Mouse (Mus musculus) heart, embryonic 12.5 days (tissue): ENCODE data around the gene Ceacam10. TPM values are rescaled to one million over a fixed set of nuclear protein-coding genes. Genes with fewer than 3 reads are reported as not detected.
"Not testable (repeated sequence)": the region's sequence is repeated elsewhere in the genome, so short reads cannot be mapped to it uniquely, and the experiment has no call there.

ENCODE experiments used
- ATAC-seq: fragments of 200-750 bp; cut with Nextera tagmentation; 2 replicates; pipeline ENCODE4 v1.8.0; 2017; ENCODE audit warnings: moderate TSS enrichment, moderate library complexity; ENCODE audit not compliant: insufficient number of reproducible peaks, low FRiP score
- H3K27ac ChIP-seq: fragments of 300-500 bp; sonication (generic); 2 replicates; pipeline ENCODE4 v1.5.1; 2016; ENCODE audit warnings: mild to moderate bottlenecking, moderate library complexity; ENCODE audit not compliant: poor library complexity, severe bottlenecking
- H3K27me3 ChIP-seq: fragments of 300-500 bp; sonication (generic); replicated peaks from 2 replicates; pipeline ENCODE4 v1.6.1; 2016; ENCODE audit warnings: mild to moderate bottlenecking, moderate library complexity
- H3K36me3 ChIP-seq: fragments of 300-500 bp; sonication (generic); 2 replicates; pipeline ENCODE4 v1.6.1; 2016; ENCODE audit warnings: mild to moderate bottlenecking, moderate library complexity
- H3K4me1 ChIP-seq: fragments of 300-500 bp; sonication (generic); replicated peaks from 2 replicates; pipeline ENCODE4 v1.6.1; 2016; ENCODE audit warnings: mild to moderate bottlenecking
- H3K4me2 ChIP-seq: fragments of 300-500 bp; sonication (generic); 2 replicates; pipeline ENCODE4 v1.6.1; 2016; ENCODE audit warnings: mild to moderate bottlenecking, moderate library complexity
- H3K4me3 ChIP-seq: fragments of 300-500 bp; sonication (generic); 2 replicates; pipeline ENCODE4 v1.5.1; 2016; ENCODE audit warnings: mild to moderate bottlenecking
- H3K9ac ChIP-seq: fragments of 300-500 bp; sonication (generic); 2 replicates; pipeline ENCODE4 v1.6.1; 2016; ENCODE audit warnings: mild to moderate bottlenecking, moderate library complexity
- H3K9me3 ChIP-seq: fragments of 300-500 bp; sonication (generic); replicated peaks from 2 replicates; pipeline ENCODE4 v1.6.1; 2016; ENCODE audit warnings: mild to moderate bottlenecking, moderate library complexity
- WGBS: fragments of 180-500 bp; shearing (Covaris S2); methylation state at CpG from one replicate; pipeline ENCODE4 v1.1.7; 2016; 5-methylcytosine and 5-hydroxymethylcytosine counted together
- polyA plus RNA-seq: library from polyadenylated mRNA; unstranded; fragments of >200 nt; fragmentation: Nextera tagmentation; extraction: Ambion mirVana; gene quantifications from 2 replicates; pipeline ENCODE4 v1.2.1, GENCODE M21; 2016

Ceacam10 gene
- not detected in 2 replicates for polyA plus RNA-seq

DNA sequence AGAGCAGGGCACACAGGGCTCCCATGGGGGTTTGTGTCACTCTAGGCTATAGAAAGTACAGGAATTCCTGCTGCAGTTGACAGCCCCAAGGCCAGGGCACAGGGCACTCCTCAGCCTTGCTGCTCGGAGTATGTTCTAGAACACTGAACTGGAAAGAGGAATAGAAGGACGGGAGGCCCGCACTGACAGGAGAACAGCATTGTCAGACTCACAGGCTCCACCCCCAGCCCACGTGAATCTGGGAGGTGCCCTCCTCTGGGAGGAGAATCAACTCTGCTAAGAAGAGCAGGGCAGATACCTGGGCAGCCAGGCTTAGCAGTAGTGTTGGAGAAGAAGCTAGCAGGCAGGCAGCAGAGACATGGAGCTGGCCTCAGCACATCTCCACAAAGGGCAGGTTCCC, at the start of gene Ceacam10:
Gene Ceacam10, plus strand, starts transcription at position 289 of the 400 bp plus-strand sequence.
- H3K9me3 ChIP-seq, H3K4me2 ChIP-seq, H3K4me1 ChIP-seq, ATAC-seq, H3K36me3 ChIP-seq, H3K27ac ChIP-seq, H3K9ac ChIP-seq, H3K27me3 ChIP-seq, H3K4me3 ChIP-seq: not testable (repeated sequence)
- WGBS: 36% methylated on average over 4 of the region's 4 CpGs

DNA sequence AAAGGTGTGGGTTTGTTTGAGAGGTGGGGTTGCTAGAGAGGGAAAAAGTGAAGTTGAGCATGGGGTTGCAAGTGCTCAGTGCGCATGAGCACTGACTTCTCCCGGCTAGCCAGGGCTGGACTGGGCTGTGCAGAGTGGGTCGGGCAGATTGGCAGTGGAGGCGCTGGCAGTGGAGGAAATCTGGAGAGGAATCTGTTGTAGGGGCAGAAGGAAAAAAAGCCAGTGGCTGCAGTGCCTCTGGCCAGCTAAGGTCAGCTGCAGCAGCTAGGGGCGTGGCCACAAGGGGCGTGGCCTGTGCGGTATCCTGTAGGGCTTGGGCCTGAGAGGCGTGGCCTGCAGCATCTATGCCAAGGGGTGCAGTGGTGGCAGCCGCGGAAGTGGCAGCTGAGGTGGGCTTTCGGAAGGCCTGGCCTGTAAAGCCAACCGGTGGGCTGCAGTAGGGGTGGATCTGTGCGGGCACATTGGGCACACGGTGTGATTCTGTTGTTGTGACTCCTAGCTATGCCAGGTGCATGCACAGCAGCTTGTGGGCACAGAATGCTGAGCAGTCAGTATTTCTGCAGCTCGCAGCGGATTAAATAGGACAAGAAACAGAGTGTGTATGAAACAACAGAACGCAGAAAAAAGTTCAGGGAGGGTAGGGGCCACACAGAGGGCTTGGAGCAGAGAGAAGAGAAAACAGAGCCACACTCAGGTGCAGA, 40.9 kb upstream of the Ceacam10 start:
- no peak overlapping the region for H3K9ac ChIP-seq
- no peak overlapping the region for H3K4me2 ChIP-seq
- no peak overlapping the region for H3K27ac ChIP-seq
- H3K9me3 ChIP-seq: peaks cover 6% of the 10 kb centered on the region
- ATAC-seq: peak; percentile 53; the same call in 1 of the 2 replicates
- 20% methylated on average over 17 of the region's 17 CpGs for WGBS
- no peak overlapping the region for H3K4me3 ChIP-seq
- H3K4me1 ChIP-seq: 0 out of 2 replicates have a peak, but pooled peaks cover 5% of the 10 kb centered on the region
- H3K36me3 ChIP-seq: no peaks in the 10 kb centered on the region
- no peaks in the 10 kb centered on the region for H3K27me3 ChIP-seq

DNA sequence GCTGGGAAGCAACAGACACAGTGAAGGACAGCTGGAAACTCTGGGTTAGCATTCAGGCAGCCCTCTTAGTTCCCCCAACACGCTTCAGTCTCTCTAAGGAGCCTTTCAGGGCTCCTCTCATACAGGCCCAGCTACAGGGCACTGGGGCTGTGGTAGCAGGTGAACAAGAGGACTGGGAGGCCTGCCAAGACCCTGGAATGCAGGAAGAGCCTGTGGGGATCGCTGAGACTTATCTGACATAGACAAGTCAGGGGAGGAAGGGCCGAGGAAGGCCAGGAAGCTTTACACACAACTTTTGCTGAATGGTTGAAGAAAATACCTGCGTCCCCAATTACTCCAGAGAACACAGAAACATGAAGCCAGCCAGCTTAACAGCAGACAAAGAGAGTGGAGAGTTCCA, 26.3 kb upstream of the Ceacam10 start:
- Histone ChIP-seq H3K4me2 (no peak overlapping the region), H3K36me3 (no peaks in the 10 kb centered on the region), H3K9me3 (no peaks in the 10 kb centered on the region), H3K27ac (no peak overlapping the region), H3K9ac (no peak overlapping the region), H3K4me3 (no peak overlapping the region), H3K4me1 (peaks cover 9% of the 10 kb centered on the region; the same call in 1 of the 2 replicates), H3K27me3 (no peaks in the 10 kb centered on the region)
- ATAC-seq: 0 out of 2 replicates have a peak, but pooled peaks have one; percentile 42
- 30% methylated on average over 4 of the region's 4 CpGs for WGBS

DNA sequence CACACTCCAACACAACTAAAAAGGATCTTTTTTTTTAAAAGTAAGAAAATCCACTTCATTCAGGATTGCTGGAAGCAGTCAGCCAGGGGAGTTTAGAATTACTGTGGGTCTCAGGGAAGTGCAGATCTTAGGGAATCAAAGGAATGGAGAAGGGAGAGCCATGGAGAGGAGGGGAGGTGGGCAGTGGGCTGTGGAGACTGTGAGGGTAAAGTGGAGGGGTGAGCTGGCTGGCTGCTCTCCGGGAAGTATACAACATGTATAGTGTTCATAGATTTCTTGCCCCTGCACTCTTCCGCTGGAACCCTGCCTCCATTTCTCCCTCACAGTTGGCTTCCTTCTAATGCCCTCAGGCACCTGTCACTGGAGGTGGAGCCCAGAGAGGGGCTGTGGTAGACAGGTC, 25.4 kb upstream of the Ceacam10 start:
- H3K27ac ChIP-seq: no peak overlapping the region
- H3K27me3 ChIP-seq: no peaks in the 10 kb centered on the region
- H3K4me2 ChIP-seq: no peak overlapping the region
- ATAC-seq: no peak
- H3K4me3 ChIP-seq: no peak overlapping the region
- peaks cover 9% of the 10 kb centered on the region; the same call in 1 of the 2 replicates for H3K4me1 ChIP-seq
- 83% methylated on average over 2 of the region's 2 CpGs for WGBS
- H3K9ac ChIP-seq: no peak overlapping the region
- no peaks in the 10 kb centered on the region for H3K36me3 ChIP-seq
- H3K9me3 ChIP-seq: no peaks in the 10 kb centered on the region

DNA sequence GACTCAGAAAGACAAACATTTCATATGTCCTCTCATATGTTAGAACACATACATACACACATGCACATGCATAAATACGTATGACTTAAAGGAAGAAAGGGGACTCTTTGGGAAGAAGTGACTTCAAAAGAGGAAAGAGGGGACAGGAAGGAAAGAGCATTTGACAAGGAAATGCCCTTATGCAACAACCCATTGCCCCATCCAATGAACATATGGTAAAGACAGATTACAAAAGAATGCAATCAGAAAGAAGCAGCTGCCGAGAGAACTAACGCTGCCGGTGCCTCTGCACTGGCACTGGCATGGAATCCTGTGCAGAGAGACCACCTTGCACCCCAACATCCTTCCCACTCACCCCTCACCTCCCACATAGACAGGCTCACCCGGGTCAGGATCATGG, 23.5 kb upstream of the Ceacam10 start:
- Histone ChIP-seq H3K4me2 (no peak overlapping the region), H3K4me1 (peaks cover 9% of the 10 kb centered on the region; the same call in 1 of the 2 replicates), H3K27ac (no peak overlapping the region), H3K9me3 (no peaks in the 10 kb centered on the region), H3K36me3 (no peaks in the 10 kb centered on the region), H3K27me3 (no peaks in the 10 kb centered on the region), H3K4me3 (no peak overlapping the region), H3K9ac (no peak overlapping the region)
- no peak for ATAC-seq
- 61% methylated on average over 5 of the region's 5 CpGs for WGBS

DNA sequence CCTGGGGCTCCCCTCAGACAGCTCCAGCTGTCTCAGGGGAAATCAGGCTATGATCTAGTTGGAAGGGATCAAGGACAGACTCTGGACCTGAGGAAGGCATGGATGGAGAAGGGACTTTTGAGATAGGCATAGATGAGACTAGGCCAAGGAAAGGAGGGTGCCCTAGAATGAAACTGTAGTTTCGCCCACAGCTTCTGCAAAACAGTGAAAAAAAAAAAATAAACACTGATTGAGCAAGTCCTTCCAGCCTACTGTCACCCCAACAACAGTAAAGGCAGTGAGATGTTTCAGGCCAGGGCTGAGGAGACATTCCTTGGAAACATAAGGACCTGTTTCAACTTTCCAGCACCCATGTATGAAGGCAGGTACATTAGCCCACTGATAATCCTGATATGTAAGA, 18.5 kb upstream of the Ceacam10 start:
- Histone ChIP-seq H3K27me3 (0 out of 2 replicates have a peak, but pooled peaks cover 5% of the 10 kb centered on the region), H3K4me2 (no peak overlapping the region), H3K9me3 (no peaks in the 10 kb centered on the region), H3K4me1 (no peaks in the 10 kb centered on the region), H3K9ac (no peak overlapping the region), H3K36me3 (no peaks in the 10 kb centered on the region), H3K27ac (no peak overlapping the region), H3K4me3 (no peak overlapping the region)
- no peak for ATAC-seq
- 67% methylated on average over 1 of the region's 1 CpGs for WGBS

DNA sequence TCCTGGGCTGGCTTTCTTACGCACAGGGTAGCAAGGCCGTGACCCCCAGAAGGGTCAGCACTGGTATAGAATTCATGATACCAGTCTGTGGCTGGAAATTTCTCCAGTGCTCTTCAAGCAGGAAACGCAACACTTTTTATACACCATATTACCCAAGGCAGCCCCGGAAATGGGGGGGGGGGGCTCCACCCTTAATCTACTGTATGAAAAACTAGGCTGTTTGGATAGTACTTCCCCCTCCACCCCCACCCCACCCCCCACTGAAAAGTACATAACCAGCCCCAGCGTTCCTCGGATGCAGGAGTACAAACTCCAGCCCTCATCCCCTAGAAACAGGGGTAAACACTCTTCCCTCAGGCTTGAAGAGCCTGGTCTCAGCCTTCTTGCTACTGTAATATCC, 16.8 kb upstream of the Ceacam10 start, which contains the start of gene Cd177:
Gene Cd177, minus strand, starts transcription at position 101 of the 400 bp plus-strand sequence.
- ATAC-seq: no peak
- H3K27ac ChIP-seq: no peak within 1 kb of the TSS
- no peaks in the 10 kb centered on the region for H3K36me3 ChIP-seq
- H3K4me2 ChIP-seq: no peak within 1 kb of the TSS
- H3K9ac ChIP-seq: no peak within 1 kb of the TSS
- no peaks in the 10 kb centered on the region for H3K9me3 ChIP-seq
- H3K4me3 ChIP-seq: no peak within 1 kb of the TSS
- WGBS: 68% methylated on average over 6 of the region's 6 CpGs
- H3K4me1 ChIP-seq: no peaks in the 10 kb centered on the region
- H3K27me3 ChIP-seq: 0 out of 2 replicates have a peak, but pooled peaks cover 5% of the 10 kb centered on the region

DNA sequence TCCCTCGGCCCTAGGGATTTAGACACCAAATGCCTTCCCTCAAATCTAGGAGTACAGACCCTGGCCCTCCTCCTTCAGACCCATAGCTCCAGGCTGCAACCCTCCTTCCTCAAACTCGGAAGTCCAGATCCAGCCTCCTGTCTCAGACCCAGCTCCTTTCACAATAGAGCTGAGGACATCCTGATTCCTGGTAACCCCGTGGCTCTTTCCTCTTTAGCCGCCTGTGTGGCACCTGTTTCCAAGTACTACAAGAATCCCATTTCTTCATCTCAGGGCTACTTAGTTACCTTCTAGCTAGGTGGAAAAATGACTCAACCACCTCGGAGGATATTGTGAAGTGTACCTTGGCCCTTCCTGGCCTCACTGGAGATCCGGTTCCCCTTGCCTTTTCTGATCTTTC, 15.8 kb upstream of the Ceacam10 start:
- H3K4me3 ChIP-seq: no peak overlapping the region
- no peak overlapping the region for H3K27ac ChIP-seq
- 0 out of 2 replicates have a peak, but pooled peaks cover 5% of the 10 kb centered on the region for H3K27me3 ChIP-seq
- H3K4me1 ChIP-seq: no peaks in the 10 kb centered on the region
- no peak overlapping the region for H3K9ac ChIP-seq
- 67% methylated on average over 6 of the region's 6 CpGs for WGBS
- no peaks in the 10 kb centered on the region for H3K9me3 ChIP-seq
- no peak overlapping the region for H3K4me2 ChIP-seq
- ATAC-seq: no peak
- no peaks in the 10 kb centered on the region for H3K36me3 ChIP-seq

DNA sequence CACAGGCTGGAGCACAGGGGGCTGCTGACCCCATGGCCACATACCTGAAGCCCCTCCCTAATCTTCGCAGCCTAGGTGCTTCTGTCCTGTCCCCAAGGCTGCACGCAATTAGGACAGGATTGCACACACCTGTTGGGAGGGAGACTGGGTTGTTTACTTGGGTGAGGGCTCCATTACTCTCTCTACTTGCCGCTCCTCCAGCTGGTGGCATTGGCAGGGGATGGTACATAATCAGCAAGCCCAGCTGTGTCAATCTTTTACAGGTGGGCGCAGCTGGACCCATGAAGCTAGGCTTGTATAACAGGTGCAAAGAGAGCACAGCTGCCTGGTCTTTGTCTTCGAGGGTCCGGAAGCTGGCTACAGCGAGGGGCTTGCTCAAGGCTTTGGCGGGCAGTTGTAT, 14.4 kb upstream of the Ceacam10 start:
- 82% methylated on average over 8 of the region's 8 CpGs for whole genome bisulfite sequencing
- H3K4me1 ChIP-seq: no peaks in the 10 kb centered on the region
- H3K4me3 ChIP-seq: no peak overlapping the region
- no peaks in the 10 kb centered on the region for H3K36me3 ChIP-seq
- no peak overlapping the region for H3K4me2 ChIP-seq
- no peak overlapping the region for H3K9ac ChIP-seq
- ATAC-seq: no peak
- no peak overlapping the region for H3K27ac ChIP-seq
- 0 out of 2 replicates have a peak, but pooled peaks cover 5% of the 10 kb centered on the region for H3K27me3 ChIP-seq
- no peaks in the 10 kb centered on the region for H3K9me3 ChIP-seq

DNA sequence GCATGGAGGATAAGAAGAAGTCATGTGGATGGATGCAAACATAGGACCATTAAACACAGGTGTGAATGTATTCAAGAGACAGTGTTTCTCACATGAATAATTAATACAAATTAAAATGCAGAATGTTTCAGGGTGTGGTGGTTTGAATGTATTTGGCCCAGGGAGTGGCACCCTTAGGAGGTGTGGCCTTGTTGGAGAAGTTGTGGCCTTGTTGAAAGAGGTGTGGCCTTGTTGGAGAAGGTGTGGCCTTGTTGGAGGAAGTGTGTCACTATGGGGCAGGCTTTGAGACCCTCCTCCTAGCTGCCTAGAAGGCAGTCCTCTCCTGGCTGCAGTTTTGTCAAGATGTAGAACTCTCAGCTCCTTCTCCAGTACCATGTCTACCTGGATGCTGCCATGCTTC, 5.6 kb upstream of the Ceacam10 start:
- ATAC-seq: no peak
- Histone ChIP-seq H3K9ac (no peak overlapping the region), H3K36me3 (no peaks in the 10 kb centered on the region), H3K9me3 (peaks cover 4% of the 10 kb centered on the region; the same call in 1 of the 2 replicates), H3K27me3 (no peaks in the 10 kb centered on the region), H3K4me2 (no peak overlapping the region), H3K4me1 (no peaks in the 10 kb centered on the region), H3K4me3 (no peak overlapping the region), H3K27ac (no peak overlapping the region)

DNA sequence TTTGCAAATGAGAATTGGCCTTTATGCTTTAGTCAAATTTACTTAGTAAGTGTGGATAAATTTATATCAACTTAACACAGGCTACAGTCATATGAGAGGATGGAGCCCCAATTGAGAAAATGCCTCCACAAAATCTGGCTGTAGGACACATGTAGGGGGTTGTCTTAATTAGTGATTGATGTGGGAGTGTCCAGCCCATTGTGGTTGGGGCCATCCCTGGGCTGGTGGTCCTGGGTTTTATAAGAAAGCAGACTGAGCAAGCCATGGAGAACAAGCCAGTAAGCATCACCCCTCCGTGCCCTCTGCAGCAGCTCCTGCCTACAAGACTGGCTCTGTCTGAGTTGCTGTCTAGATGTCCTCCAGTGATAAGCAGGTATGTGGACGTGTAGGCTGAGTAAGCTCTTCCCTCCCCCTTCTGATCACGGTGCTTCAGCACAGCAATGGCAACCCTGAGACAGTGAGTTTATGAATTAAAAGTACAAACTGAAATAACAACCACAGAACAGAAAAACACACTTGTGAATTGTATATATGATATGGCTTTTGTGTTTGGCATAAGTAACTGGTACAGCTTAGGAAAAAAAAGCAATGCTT, 3.0 kb upstream of the Ceacam10 start:
- no peak for ATAC-seq
- peaks cover 4% of the 10 kb centered on the region; the same call in 1 of the 2 replicates for H3K9me3 ChIP-seq
- no peak overlapping the region for H3K4me2 ChIP-seq
- no peak overlapping the region for H3K9ac ChIP-seq
- H3K4me3 ChIP-seq: no peak overlapping the region
- no peaks in the 10 kb centered on the region for H3K36me3 ChIP-seq
- no peak overlapping the region for H3K27ac ChIP-seq
- WGBS: 36% methylated on average over 3 of the region's 3 CpGs
- H3K27me3 ChIP-seq: no peaks in the 10 kb centered on the region
- no peaks in the 10 kb centered on the region for H3K4me1 ChIP-seq
